Mouse (Mus musculus): ENCODE results near the gene Zfp385b. TPM values are rescaled to one million over a fixed set of nuclear protein-coding genes. Genes with fewer than 3 reads are reported as not detected.

Gene Zfp385b
- polyA plus RNA-seq, 1 experiment from 2014 or later = 9.6 TPM

DNA sequence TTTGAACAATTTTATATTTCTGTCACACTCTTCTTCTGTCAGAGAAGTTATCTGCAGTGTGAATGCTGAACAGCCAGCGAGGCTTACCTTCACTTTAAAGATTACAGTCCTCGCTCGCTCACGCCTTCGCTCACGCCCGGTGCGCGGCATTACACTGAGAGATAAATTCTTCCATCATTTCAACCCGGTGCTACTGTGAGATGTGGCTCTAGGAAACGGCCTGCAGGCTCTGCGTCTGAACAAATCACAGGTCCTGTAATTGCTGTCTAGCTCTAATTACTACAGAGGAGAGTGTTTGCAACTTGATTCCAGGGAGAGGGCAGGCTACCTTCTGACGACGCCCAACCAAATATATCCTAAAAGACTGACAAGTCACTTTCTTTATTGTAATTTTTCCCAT, 300.1 kb downstream of the Zfp385b start:
- under 1% methylated on average over 14 of the region's 14 CpGs for WGBS
- Histone ChIP-seq H3K9ac (replicated peaks; ENCODE audit: low read length) (peak overlapping the region; percentile 7; the same call in 1 of the 2 replicates), H3K4me2 (ENCODE audit: low read length) (peak overlapping the region; percentile 56), H3K27me3 (ENCODE audit: control insufficient read depth, insufficient read depth, low read length) (no peaks in the 10 kb centered on the region), H3K4me1 (ENCODE audit: control insufficient read depth, insufficient read depth, low read length) (peaks cover 4% of the 10 kb centered on the region; the same call in 1 of the 2 replicates), H3K36me3 (ENCODE audit: control insufficient read depth, insufficient read depth, low read length) (no peaks in the 10 kb centered on the region), H3K4me3 (replicated peaks; ENCODE audit: low read depth, low read length) (peak overlapping the region; percentile 24), H3K9me3 (ENCODE audit: control insufficient read depth, low read length) (no peaks in the 10 kb centered on the region), H3K27ac (replicated peaks; ENCODE audit: low read depth, low read length) (no peak overlapping the region)
- DNase-seq = peak; percentile 75
- ATAC-seq (ENCODE audit: low FRiP score, low TSS enrichment) = no peak

DNA sequence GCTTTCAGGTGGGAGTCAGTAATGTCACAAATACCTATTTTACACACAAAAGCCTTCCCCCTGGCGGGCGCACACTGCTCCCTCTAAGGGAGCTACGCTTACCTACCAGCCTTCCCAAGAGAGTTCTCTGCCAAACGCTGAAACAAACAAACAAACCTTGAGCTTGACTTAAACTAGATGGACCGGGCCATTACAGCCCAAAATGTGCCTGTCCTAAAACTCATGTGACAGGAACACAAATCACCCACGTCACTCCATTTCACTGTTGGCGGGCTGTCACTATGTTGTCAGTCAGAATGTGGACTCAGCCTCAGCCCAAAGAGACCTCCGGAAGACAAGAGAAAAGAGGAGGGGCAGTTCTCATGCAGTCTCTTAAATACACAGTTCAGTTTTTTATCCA, 300.7 kb downstream of the Zfp385b start:
- no peak overlapping the region for H3K27ac ChIP-seq (replicated peaks; ENCODE audit: low read depth, low read length)

DNA sequence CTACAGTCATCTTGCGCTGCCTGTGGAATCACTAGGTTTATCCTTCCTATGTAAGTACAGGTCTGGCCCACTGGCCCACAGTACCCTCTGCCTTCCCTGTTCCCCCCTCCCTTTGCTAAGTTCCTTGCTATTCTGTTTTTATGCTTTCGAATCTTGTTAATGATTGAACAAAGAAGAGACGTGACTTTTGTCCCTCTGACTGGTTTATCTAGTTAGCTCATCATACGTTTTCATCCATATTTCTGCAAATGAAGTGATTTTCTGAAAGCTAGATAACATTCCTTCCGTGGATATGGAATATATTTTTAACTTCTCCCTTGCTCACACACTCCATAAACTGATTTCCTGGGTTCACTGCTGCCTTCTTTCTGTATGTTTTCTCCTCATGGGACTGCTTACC, 302.8 kb downstream of the Zfp385b start:
- Histone ChIP-seq H3K36me3 (ENCODE audit: control insufficient read depth, insufficient read depth, low read length) (no peaks in the 10 kb centered on the region), H3K4me3 (replicated peaks; ENCODE audit: low read depth, low read length) (no peak overlapping the region), H3K27ac (replicated peaks; ENCODE audit: low read depth, low read length) (no peak overlapping the region), H3K4me2 (ENCODE audit: low read length) (no peak overlapping the region), H3K9me3 (ENCODE audit: control insufficient read depth, low read length) (no peaks in the 10 kb centered on the region), H3K27me3 (ENCODE audit: control insufficient read depth, insufficient read depth, low read length) (no peaks in the 10 kb centered on the region), H3K4me1 (ENCODE audit: control insufficient read depth, insufficient read depth, low read length) (peaks cover 4% of the 10 kb centered on the region; the same call in 1 of the 2 replicates), H3K9ac (replicated peaks; ENCODE audit: low read length) (no peak overlapping the region)
- ATAC-seq (ENCODE audit: low FRiP score, low TSS enrichment) (no peak), DNase-seq (no peak)
- 81% methylated on average over 5 of the region's 5 CpGs for WGBS

More for the DNA sequence above, 300.7 kb downstream of the Zfp385b start:
- H3K4me2 ChIP-seq (ENCODE audit: low read length) = peak overlapping the region; percentile 56
- H3K4me1 ChIP-seq (ENCODE audit: control insufficient read depth, insufficient read depth, low read length) = peaks cover 4% of the 10 kb centered on the region; the same call in 1 of the 2 replicates
- no peaks in the 10 kb centered on the region for H3K27me3 ChIP-seq (ENCODE audit: control insufficient read depth, insufficient read depth, low read length)
- WGBS = 6% methylated on average over 8 of the region's 8 CpGs
- no peak overlapping the region for H3K9ac ChIP-seq (replicated peaks; ENCODE audit: low read length)
- peak; percentile 36 for DNase-seq
- ATAC-seq (ENCODE audit: low FRiP score, low TSS enrichment) = no peak
- peak overlapping the region; percentile 24 for H3K4me3 ChIP-seq (replicated peaks; ENCODE audit: low read depth, low read length)
- no peaks in the 10 kb centered on the region for H3K36me3 ChIP-seq (ENCODE audit: control insufficient read depth, insufficient read depth, low read length)
- no peaks in the 10 kb centered on the region for H3K9me3 ChIP-seq (ENCODE audit: control insufficient read depth, low read length)

DNA sequence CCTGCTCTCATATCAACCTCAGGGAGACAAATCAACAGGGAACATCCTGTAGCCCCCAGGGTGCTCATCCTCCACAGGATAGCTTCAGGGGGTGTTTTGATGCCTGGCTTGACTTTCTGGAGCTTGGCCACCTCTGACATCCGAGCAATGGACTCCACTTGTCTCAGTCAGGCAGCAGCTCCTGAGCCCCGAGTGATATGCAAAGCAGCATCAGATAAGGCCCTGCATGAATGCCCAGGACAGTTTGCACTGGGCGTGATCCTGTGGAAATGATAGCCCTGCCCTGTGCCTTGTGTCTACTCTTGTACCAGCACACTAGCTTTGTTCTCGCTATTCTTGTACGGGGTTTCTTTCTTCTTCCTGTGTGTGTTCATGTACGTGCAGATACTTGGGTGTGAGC, 303.8 kb downstream of the Zfp385b start:
- WGBS = 64% methylated on average over 6 of the region's 6 CpGs
- Histone ChIP-seq H3K36me3 (ENCODE audit: control insufficient read depth, insufficient read depth, low read length) (no peaks in the 10 kb centered on the region), H3K9me3 (ENCODE audit: control insufficient read depth, low read length) (no peaks in the 10 kb centered on the region), H3K4me3 (replicated peaks; ENCODE audit: low read depth, low read length) (no peak overlapping the region), H3K4me1 (ENCODE audit: control insufficient read depth, insufficient read depth, low read length) (peaks cover 4% of the 10 kb centered on the region; the same call in 1 of the 2 replicates), H3K4me2 (ENCODE audit: low read length) (no peak overlapping the region), H3K27ac (replicated peaks; ENCODE audit: low read depth, low read length) (no peak overlapping the region), H3K9ac (replicated peaks; ENCODE audit: low read length) (no peak overlapping the region), H3K27me3 (ENCODE audit: control insufficient read depth, insufficient read depth, low read length) (no peaks in the 10 kb centered on the region)
- DNase-seq = no peak
- no peak for ATAC-seq (ENCODE audit: low FRiP score, low TSS enrichment)

DNA sequence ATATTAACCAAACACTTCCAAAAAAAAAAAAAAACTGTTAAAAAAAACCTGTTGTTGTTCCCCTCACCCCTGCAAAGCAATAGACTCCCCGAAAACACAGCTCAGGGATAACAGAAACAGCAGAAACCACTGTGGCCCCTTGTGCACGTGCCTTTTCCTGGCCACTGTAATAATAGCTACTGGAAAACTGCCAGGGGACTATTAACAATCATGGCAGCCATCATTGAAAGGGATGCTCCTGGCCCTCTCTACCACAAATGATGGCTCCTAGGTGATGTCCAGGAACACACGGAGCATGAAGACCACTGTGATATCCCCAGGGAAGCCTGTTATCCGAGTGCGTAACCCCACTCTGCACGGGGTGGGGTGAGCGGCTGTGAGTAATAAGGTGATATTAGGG, 304.4 kb downstream of the Zfp385b start:
- no peak overlapping the region for H3K27ac ChIP-seq (replicated peaks; ENCODE audit: low read depth, low read length)
- H3K4me2 ChIP-seq (ENCODE audit: low read length) = no peak overlapping the region
- peaks cover 4% of the 10 kb centered on the region; the same call in 1 of the 2 replicates for H3K4me1 ChIP-seq (ENCODE audit: control insufficient read depth, insufficient read depth, low read length)
- DNase-seq = no peak
- H3K4me3 ChIP-seq (replicated peaks; ENCODE audit: low read depth, low read length) = no peak overlapping the region
- no peaks in the 10 kb centered on the region for H3K27me3 ChIP-seq (ENCODE audit: control insufficient read depth, insufficient read depth, low read length)
- H3K36me3 ChIP-seq (ENCODE audit: control insufficient read depth, insufficient read depth, low read length) = no peaks in the 10 kb centered on the region
- H3K9me3 ChIP-seq (ENCODE audit: control insufficient read depth, low read length) = no peaks in the 10 kb centered on the region
- WGBS = 73% methylated on average over 7 of the region's 7 CpGs
- H3K9ac ChIP-seq (replicated peaks; ENCODE audit: low read length) = no peak overlapping the region
- ATAC-seq (ENCODE audit: low FRiP score, low TSS enrichment) = no peak

DNA sequence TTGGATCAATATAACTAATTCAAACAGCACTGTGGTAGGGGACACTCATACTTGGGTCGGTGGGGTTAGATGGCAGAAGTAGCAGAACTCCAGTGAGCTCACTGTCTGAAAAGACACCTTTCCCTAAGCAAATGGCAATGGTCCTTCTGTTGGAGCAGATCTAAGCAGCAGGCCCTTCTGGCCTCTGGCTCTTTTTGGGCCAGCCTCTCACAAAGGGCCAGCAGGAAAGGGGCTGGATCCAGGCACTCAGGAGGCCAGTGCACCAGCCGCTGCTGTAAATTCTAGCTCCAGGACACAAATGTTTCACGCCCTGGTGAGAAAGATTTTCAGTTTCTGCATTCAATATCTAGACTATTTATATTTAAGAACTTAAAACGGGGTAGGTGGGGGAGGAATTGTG, 305.0 kb downstream of the Zfp385b start:
- no peak overlapping the region for H3K9ac ChIP-seq (replicated peaks; ENCODE audit: low read length)
- H3K36me3 ChIP-seq (ENCODE audit: control insufficient read depth, insufficient read depth, low read length) = no peaks in the 10 kb centered on the region
- H3K4me3 ChIP-seq (replicated peaks; ENCODE audit: low read depth, low read length) = no peak overlapping the region
- ATAC-seq (ENCODE audit: low FRiP score, low TSS enrichment) = no peak
- H3K4me2 ChIP-seq (ENCODE audit: low read length) = no peak overlapping the region
- 68% methylated on average over 4 of the region's 4 CpGs for WGBS
- DNase-seq = no peak
- no peak overlapping the region for H3K27ac ChIP-seq (replicated peaks; ENCODE audit: low read depth, low read length)
- no peaks in the 10 kb centered on the region for H3K9me3 ChIP-seq (ENCODE audit: control insufficient read depth, low read length)
- no peaks in the 10 kb centered on the region for H3K27me3 ChIP-seq (ENCODE audit: control insufficient read depth, insufficient read depth, low read length)
- peaks cover 4% of the 10 kb centered on the region; the same call in 1 of the 2 replicates for H3K4me1 ChIP-seq (ENCODE audit: control insufficient read depth, insufficient read depth, low read length)

DNA sequence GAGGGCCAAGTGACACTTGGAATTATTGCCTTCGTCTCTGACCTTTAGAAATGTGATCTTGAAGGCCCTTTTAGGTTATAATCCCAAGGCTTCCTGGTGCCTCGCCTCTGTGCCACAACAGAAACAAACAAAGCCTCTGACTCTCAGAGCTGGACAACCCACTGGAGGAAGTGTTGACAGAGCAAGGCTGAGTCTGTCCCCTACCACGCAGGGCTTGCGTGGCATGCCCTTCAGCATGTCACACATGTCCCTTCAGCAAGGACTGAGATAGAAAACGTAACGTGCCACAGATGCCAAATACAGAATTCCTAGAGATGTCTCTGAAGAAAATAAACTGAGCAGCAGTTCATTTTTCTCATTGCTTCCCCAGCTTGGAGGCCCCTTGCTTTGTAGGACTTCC, 310.7 kb downstream of the Zfp385b start:
- no peak for ATAC-seq (ENCODE audit: low FRiP score, low TSS enrichment)
- WGBS = 82% methylated on average over 6 of the region's 6 CpGs

DNA sequence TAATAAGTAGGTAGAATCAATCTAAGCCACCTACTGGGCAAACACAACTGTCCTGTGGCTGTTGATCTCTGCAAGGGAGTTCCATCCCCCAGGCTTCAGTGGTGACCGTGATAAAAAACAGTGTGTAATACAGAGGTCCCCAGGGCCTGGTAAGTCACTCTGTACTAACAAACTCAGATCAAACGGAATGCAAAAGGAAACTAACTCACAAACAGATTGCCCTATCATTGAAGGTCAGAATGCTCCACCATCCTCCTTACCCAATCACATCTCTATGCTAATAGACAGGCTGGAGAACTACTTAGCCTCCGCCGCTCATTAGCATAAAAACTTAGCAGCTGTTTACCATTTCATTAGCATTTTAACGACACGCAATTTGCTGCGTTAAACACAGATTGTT, 313.1 kb downstream of the Zfp385b start:
- H3K27me3 ChIP-seq (ENCODE audit: control insufficient read depth, insufficient read depth, low read length) = no peaks in the 10 kb centered on the region
- 5% methylated on average over 7 of the region's 7 CpGs for WGBS

More for the DNA sequence above, 310.7 kb downstream of the Zfp385b start:
- Histone ChIP-seq H3K9me3 (ENCODE audit: control insufficient read depth, low read length) (no peaks in the 10 kb centered on the region), H3K9ac (replicated peaks; ENCODE audit: low read length) (no peak overlapping the region), H3K27ac (replicated peaks; ENCODE audit: low read depth, low read length) (no peak overlapping the region), H3K4me1 (ENCODE audit: control insufficient read depth, insufficient read depth, low read length) (peaks cover 6% of the 10 kb centered on the region), H3K4me3 (replicated peaks; ENCODE audit: low read depth, low read length) (no peak overlapping the region), H3K4me2 (ENCODE audit: low read length) (no peak overlapping the region), H3K27me3 (ENCODE audit: control insufficient read depth, insufficient read depth, low read length) (no peaks in the 10 kb centered on the region), H3K36me3 (ENCODE audit: control insufficient read depth, insufficient read depth, low read length) (no peaks in the 10 kb centered on the region)
- DNase-seq = no peak

DNA sequence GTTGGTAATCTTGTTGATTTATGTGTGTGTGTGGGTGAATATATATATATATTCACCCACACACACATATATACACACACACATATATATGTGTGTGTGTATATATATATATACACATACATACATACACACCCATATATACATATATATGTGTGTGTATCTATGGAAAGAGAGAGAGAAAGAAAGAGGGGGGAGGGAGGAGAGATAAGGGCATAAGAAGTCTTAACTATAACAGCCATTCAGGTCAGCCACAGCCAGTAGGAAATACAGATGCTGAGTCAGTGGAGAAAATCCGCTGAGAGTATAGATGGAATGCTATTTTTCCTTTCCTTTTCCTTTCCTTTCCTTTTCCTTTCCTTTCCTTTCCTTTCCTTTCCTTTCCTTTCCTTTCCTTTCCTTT, 313.8 kb downstream of the Zfp385b start:
- Histone ChIP-seq H3K4me1 (ENCODE audit: control insufficient read depth, insufficient read depth, low read length) (peaks cover 6% of the 10 kb centered on the region), H3K9ac (replicated peaks; ENCODE audit: low read length) (no peak overlapping the region), H3K4me3 (replicated peaks; ENCODE audit: low read depth, low read length) (no peak overlapping the region), H3K27ac (replicated peaks; ENCODE audit: low read depth, low read length) (no peak overlapping the region), H3K9me3 (ENCODE audit: control insufficient read depth, low read length) (no peaks in the 10 kb centered on the region), H3K27me3 (ENCODE audit: control insufficient read depth, insufficient read depth, low read length) (no peaks in the 10 kb centered on the region), H3K36me3 (ENCODE audit: control insufficient read depth, insufficient read depth, low read length) (no peaks in the 10 kb centered on the region), H3K4me2 (ENCODE audit: low read length) (no peak overlapping the region)
- WGBS = 81% methylated on average over 1 of the region's 1 CpGs
- no peak for ATAC-seq (ENCODE audit: low FRiP score, low TSS enrichment)
- DNase-seq = no peak

More for the DNA sequence above, 313.1 kb downstream of the Zfp385b start:
- Histone ChIP-seq H3K27ac (replicated peaks; ENCODE audit: low read depth, low read length) (no peak overlapping the region), H3K36me3 (ENCODE audit: control insufficient read depth, insufficient read depth, low read length) (no peaks in the 10 kb centered on the region), H3K9me3 (ENCODE audit: control insufficient read depth, low read length) (no peaks in the 10 kb centered on the region), H3K4me2 (ENCODE audit: low read length) (peak overlapping the region; percentile 38), H3K4me1 (ENCODE audit: control insufficient read depth, insufficient read depth, low read length) (peaks cover 6% of the 10 kb centered on the region), H3K4me3 (replicated peaks; ENCODE audit: low read depth, low read length) (no peak overlapping the region), H3K9ac (replicated peaks; ENCODE audit: low read length) (no peak overlapping the region)
- DNase-seq (peak; percentile 40), ATAC-seq (ENCODE audit: low FRiP score, low TSS enrichment) (peak; percentile 75; the same call in 1 of the 2 replicates)
